ENCODE assay signal across 14 mouse cellular contexts in genomic region chr2:181662620-181663297, GRCm38 (mm10). TPM values are rescaled to one million over a fixed set of nuclear protein-coding genes. Genes with fewer than 3 reads are reported as not detected.
A peak's percentile ranks its signal among the peaks of the same experiment; 100 is the strongest.
DNase-seq lines count a peak whose midpoint lies in the region; ATAC-seq and TF ChIP-seq lines count a peak whose summit lies in the region.
"Had no signal": no experiment of that assay in that cellular context is flagged by ENCODE, and none has a peak within 500 bp of the region (broad histone marks: within the 10 kb centered on the region; RNA-seq: fewer than 3 reads in every experiment).

No protein-coding gene starts in this region.

- ATAC-seq in midbrain, embryonic 13.5 days, result no peak
- no peak for ATAC-seq in midbrain, postnatal 0 days (ENCODE audit: low FRiP score)
- no peak for ATAC-seq in stomach, postnatal 0 days (ENCODE audit: low FRiP score, low TSS enrichment)
- ATAC-seq: Patski had no signal

- no peak overlapping the region for H3K9ac ChIP-seq in midbrain, embryonic 13.5 days (replicated peaks)
- no peak overlapping the region for H3K9ac ChIP-seq in midbrain, postnatal 0 days (replicated peaks; ENCODE audit: low read length, poor library complexity, severe bottlenecking)
- no peak overlapping the region for H3K9ac ChIP-seq in stomach, postnatal 0 days (ENCODE audit: low read length)
- H3K9ac ChIP-seq: hindbrain, embryonic 15.5 days had no signal

- TF ChIP-seq EP300 in stomach, postnatal 0 days (optimal IDR thresholded peaks at IDR 0.05), result no peak

- no peak overlapping the region for H3K4me2 ChIP-seq in midbrain, embryonic 13.5 days (replicated peaks)
- no peak overlapping the region for H3K4me2 ChIP-seq in midbrain, postnatal 0 days (ENCODE audit: low read depth, low read length, poor library complexity, severe bottlenecking)
- H3K4me2 ChIP-seq in stomach, postnatal 0 days (replicated peaks; ENCODE audit: low read depth), result no peak overlapping the region
- H3K4me2 ChIP-seq: hindbrain, embryonic 15.5 days had no signal

- H3K4me1 ChIP-seq in midbrain, embryonic 13.5 days (replicated peaks), result peaks cover 10% of the 10 kb centered on the region; the same call in 1 of the 2 replicates
- H3K4me1 ChIP-seq in midbrain, postnatal 0 days (ENCODE audit: insufficient read depth, low read length), result no peaks in the 10 kb centered on the region
- H3K4me1 ChIP-seq in stomach, postnatal 0 days (replicated peaks; ENCODE audit: control insufficient read depth, insufficient read depth), result no peaks in the 10 kb centered on the region
- H3K4me1 ChIP-seq: hindbrain, embryonic 15.5 days had no signal

- peak overlapping the region; percentile 39; the same call in 1 of the 2 replicates for H3K27ac ChIP-seq in midbrain, embryonic 13.5 days
- no peak overlapping the region for H3K27ac ChIP-seq in midbrain, postnatal 0 days (ENCODE audit: low read depth, low read length)
- H3K27ac ChIP-seq in stomach, postnatal 0 days (replicated peaks), result 0 out of 2 replicates have a peak overlapping the region, but pooled peaks have one; percentile 14

- WGBS in midbrain, embryonic 13.5 days, result 82% methylated on average over 3 of the region's 3 CpGs
- WGBS in midbrain, postnatal 0 days, result 96% methylated on average over 3 of the region's 3 CpGs
- 67% methylated on average over 3 of the region's 3 CpGs for WGBS in stomach, postnatal 0 days

- no peaks in the 10 kb centered on the region for H3K36me3 ChIP-seq in midbrain, embryonic 13.5 days
- H3K36me3 ChIP-seq in midbrain, postnatal 0 days (ENCODE audit: insufficient read depth, low read length), result no peaks in the 10 kb centered on the region
- H3K36me3 ChIP-seq in stomach, postnatal 0 days (ENCODE audit: control insufficient read depth, insufficient read depth, low read length), result no peaks in the 10 kb centered on the region

- peaks cover 3% of the 10 kb centered on the region; the same call in 1 of the 2 replicates for H3K27me3 ChIP-seq in midbrain, embryonic 13.5 days
- no peaks in the 10 kb centered on the region for H3K27me3 ChIP-seq in midbrain, postnatal 0 days (ENCODE audit: insufficient read depth, low read length)
- H3K27me3 ChIP-seq in stomach, postnatal 0 days (ENCODE audit: control insufficient read depth, insufficient read depth, low read length), result no peaks in the 10 kb centered on the region
- H3K27me3 ChIP-seq: hindbrain, embryonic 15.5 days had no signal

- no peak overlapping the region for H3K4me3 ChIP-seq in midbrain, embryonic 13.5 days (replicated peaks)
- H3K4me3 ChIP-seq in midbrain, postnatal 0 days (ENCODE audit: low read depth, low read length), result no peak overlapping the region
- H3K4me3 ChIP-seq in stomach, postnatal 0 days (ENCODE audit: low read depth, low read length), result no peak overlapping the region
- H3K4me3 ChIP-seq: erythroblast, embryonic 14.5 days; hindbrain, embryonic 15.5 days had no signal

- peak; percentile 39 to 45 for DNase-seq in adrenal gland, postnatal 36 days
- DNase-seq in adrenal gland, postnatal 4 days (ENCODE audit: low spot score in 2 of 2), result no peak
- DNase-seq in midbrain, postnatal 0 days (ENCODE audit: low spot score), result no peak
- DNase-seq in kidney, postnatal 4 days, result peak; percentile 27 to 58
- no peak for DNase-seq in stomach, postnatal 0 days (ENCODE audit: low spot score)
- no peak for DNase-seq in thymus, postnatal 14 days
- DNase-seq in adipocyte (ENCODE audit: low spot score), result no peak
- DNase-seq: B cell, adult 2 months had no signal

- no peak for TF ChIP-seq CTCF in midbrain, postnatal 0 days (IDR thresholded peaks at IDR 0.05)
- TF ChIP-seq CTCF in stomach, postnatal 0 days (IDR thresholded peaks at IDR 0.05; ENCODE audit: low read depth), result no peak

- H3K9me3 ChIP-seq in midbrain, embryonic 13.5 days, result no peaks in the 10 kb centered on the region
- no peaks in the 10 kb centered on the region for H3K9me3 ChIP-seq in midbrain, postnatal 0 days (ENCODE audit: low read length)
- no peaks in the 10 kb centered on the region for H3K9me3 ChIP-seq in stomach, postnatal 0 days (ENCODE audit: control insufficient read depth, low read length)
- H3K9me3 ChIP-seq: hindbrain, embryonic 15.5 days had no signal

RNA-seq across cellular contexts. Expression of gene Gm29797, which starts 5.9 kb away (rescaled TPM):
- under 1 TPM in 1 of 2 experiments, not detected in 1; 0.43 TPM for total RNA-seq in adrenal gland, postnatal 36 days (2021)
- total RNA-seq in adrenal gland, postnatal 4 days (2021), result under 1 TPM; 0.42 TPM
- polyA plus RNA-seq in midbrain, embryonic 13.5 days (2015; fragmentation: Nextera tagmentation; extraction: Ambion mirVana), result not detected in 2 replicates
- total RNA-seq in midbrain, postnatal 0 days (2014; rRNA removed), result not detected in 2 replicates
- polyA plus RNA-seq in midbrain, postnatal 0 days (2015; fragmentation: Nextera tagmentation; extraction: Ambion mirVana), result not detected in 2 replicates
- not detected in 2 replicates for polyA plus RNA-seq in stomach, postnatal 0 days (2015; fragmentation: Nextera tagmentation; extraction: Ambion mirVana)
- total RNA-seq: neutrophil, adult 5-6 weeks had no signal
- polyA plus RNA-seq: erythroblast, embryonic 14.5 days; hindbrain, embryonic 15.5 days; stomach, embryonic 14.5 days had no signal

RNA-seq across cellular contexts. Expression of gene Sox18, which starts 8.7 kb away (rescaled TPM):
- total RNA-seq in adrenal gland, postnatal 36 days (2021), result 10 to 100 TPM; 21.9 to 34.6 TPM
- total RNA-seq in adrenal gland, postnatal 4 days (2021), result 10 to 100 TPM; 45.2 to 47.3 TPM
- polyA plus RNA-seq in midbrain, embryonic 13.5 days (2015; fragmentation: Nextera tagmentation; extraction: Ambion mirVana), result 13.7 and 14.2 TPM in 2 replicates
- 8.3 and 15.4 TPM in 2 replicates for total RNA-seq in midbrain, postnatal 0 days (2014; rRNA removed)
- 9.2 and 11.2 TPM in 2 replicates for polyA plus RNA-seq in midbrain, postnatal 0 days (2015; fragmentation: Nextera tagmentation; extraction: Ambion mirVana)
- polyA plus RNA-seq in stomach, postnatal 0 days (2015; fragmentation: Nextera tagmentation; extraction: Ambion mirVana), result 14.0 and 14.1 TPM in 2 replicates
- total RNA-seq: neutrophil, adult 5-6 weeks had no signal

RNA-seq across cellular contexts. Expression of gene Tcea2, which starts 17.4 kb away (rescaled TPM):
- 1 to 10 TPM; 5.8 to 7.0 TPM for total RNA-seq in adrenal gland, postnatal 36 days (2021)
- 10 to 100 TPM; 23.6 to 24.3 TPM for total RNA-seq in adrenal gland, postnatal 4 days (2021)
- polyA plus RNA-seq in midbrain, embryonic 13.5 days (2015; fragmentation: Nextera tagmentation; extraction: Ambion mirVana), result 35.7 and 36.9 TPM in 2 replicates
- 50.8 and 54.4 TPM in 2 replicates for total RNA-seq in midbrain, postnatal 0 days (2014; rRNA removed)
- 61.9 and 68.2 TPM in 2 replicates for polyA plus RNA-seq in midbrain, postnatal 0 days (2015; fragmentation: Nextera tagmentation; extraction: Ambion mirVana)
- polyA plus RNA-seq in stomach, postnatal 0 days (2015; fragmentation: Nextera tagmentation; extraction: Ambion mirVana), result 12.7 and 13.4 TPM in 2 replicates
- polyA plus RNA-seq: erythroblast, embryonic 14.5 days had no signal

RNA-seq across cellular contexts. Expression of gene Rgs19, which starts 31.0 kb away (rescaled TPM):
- 10 to 100 TPM; 24.7 to 25.6 TPM for total RNA-seq in adrenal gland, postnatal 36 days (2021)
- total RNA-seq in adrenal gland, postnatal 4 days (2021), result 10 to 100 TPM; 30.2 to 31.1 TPM
- 38.9 and 40.4 TPM in 2 replicates for polyA plus RNA-seq in midbrain, embryonic 13.5 days (2015; fragmentation: Nextera tagmentation; extraction: Ambion mirVana)
- 51.2 and 65.2 TPM in 2 replicates for total RNA-seq in midbrain, postnatal 0 days (2014; rRNA removed)
- 63.6 and 69.4 TPM in 2 replicates for polyA plus RNA-seq in midbrain, postnatal 0 days (2015; fragmentation: Nextera tagmentation; extraction: Ambion mirVana)
- polyA plus RNA-seq in stomach, postnatal 0 days (2015; fragmentation: Nextera tagmentation; extraction: Ambion mirVana), result 20.0 and 24.6 TPM in 2 replicates

RNA-seq across cellular contexts. Expression of gene Lkaaear1, which starts 35.5 kb away (rescaled TPM):
- total RNA-seq in adrenal gland, postnatal 36 days (2021), result not detected
- total RNA-seq in adrenal gland, postnatal 4 days (2021), result not detected
- not detected in 2 replicates for polyA plus RNA-seq in midbrain, embryonic 13.5 days (2015; fragmentation: Nextera tagmentation; extraction: Ambion mirVana)
- total RNA-seq in midbrain, postnatal 0 days (2014; rRNA removed), result not detected in 2 replicates
- polyA plus RNA-seq in midbrain, postnatal 0 days (2015; fragmentation: Nextera tagmentation; extraction: Ambion mirVana), result not detected in 2 replicates
- not detected in 2 replicates for polyA plus RNA-seq in stomach, postnatal 0 days (2015; fragmentation: Nextera tagmentation; extraction: Ambion mirVana)
- total RNA-seq: neutrophil, adult 5-6 weeks had no signal
- polyA plus RNA-seq: erythroblast, embryonic 14.5 days; hindbrain, embryonic 15.5 days; Patski; stomach, embryonic 14.5 days had no signal

Comparison
In these comparisons a context has a peak if more than half of its experiments do, and no peak if none do; other contexts are left out.
1. DNase-seq: peak in adrenal gland, postnatal 36 days (2 of 2) and kidney, postnatal 4 days (2 of 2); none in adrenal gland, postnatal 4 days (0 of 2), midbrain, postnatal 0 days (single experiment), stomach, postnatal 0 days (single experiment), thymus, postnatal 14 days (single experiment) and adipocyte (single experiment).